Mouse (Mus musculus): Measurements from ENCODE around the gene Nin.

DNA sequence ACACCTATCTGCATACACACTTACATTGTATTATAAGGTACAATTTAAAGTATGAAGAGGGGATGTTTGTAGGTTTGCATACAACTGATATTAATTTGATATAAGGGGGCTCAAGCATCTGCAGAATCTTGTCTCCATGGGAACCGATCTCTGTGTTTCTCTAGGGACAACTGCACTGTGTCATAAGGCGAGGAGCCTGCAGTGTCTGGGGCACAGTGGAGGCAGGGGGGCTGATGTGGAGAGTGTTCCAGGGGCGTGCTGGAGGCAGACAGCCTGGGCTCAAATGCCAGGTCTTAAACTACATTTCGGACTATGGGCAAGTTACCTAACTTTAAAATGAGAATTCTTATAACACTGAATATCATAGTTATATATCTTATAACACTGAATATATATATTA is 23.6 kb upstream of the Nin start:
- TF ChIP-seq CTCF (IDR thresholded peaks at IDR 0.05; ENCODE audit: control insufficient read depth, insufficient read depth, insufficient replicate concordance, low read depth, low read length) (no peak), POLR2A (IDR thresholded peaks at IDR 0.05; ENCODE audit: control insufficient read depth, low read depth, low read length) (no peak)
